Mouse (Mus musculus) CH12F3 (cell line): ENCODE measurements around the gene Ttc7b.

Experiments
- in situ Hi-C: fragments of 300-500 bp; cut with MboI; formaldehyde crosslinking; loops from 2 replicates; pipeline ENCODE4 v1.14.3; 2020; ENCODE audit warnings: low sequenced_read_pairs

Ttc7b gene

GRCm38 (mm10) chr12:100491967-100492611 lies 28.5 kb downstream of the Ttc7b start:
- in situ Hi-C loops = loop anchor here (25.0 kb wide), 1 partner anchor 305 kb away; the partner anchor contains the start of gene Calm1

DNA sequence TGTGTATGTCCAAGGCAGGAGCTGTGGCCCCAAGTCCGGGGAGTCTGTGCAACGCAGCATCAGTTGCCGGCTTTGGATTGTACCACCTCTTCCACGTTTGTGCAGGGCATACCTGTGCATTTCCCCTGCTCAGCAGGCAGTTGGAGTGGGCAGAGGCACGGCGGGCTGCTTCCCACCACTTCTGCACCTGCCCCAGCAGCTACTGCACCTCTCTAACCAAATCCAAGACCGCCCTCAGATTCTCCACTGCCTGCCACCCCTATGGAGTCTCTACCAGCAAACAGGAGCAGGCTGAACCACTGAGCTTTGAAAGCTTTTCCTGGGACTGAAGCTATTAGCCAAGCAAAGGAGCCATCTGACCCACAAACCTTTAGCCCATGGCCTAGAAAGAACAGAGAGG lies 30.8 kb downstream of the Ttc7b start:
- in situ Hi-C loops = loop anchor here (25.0 kb wide), 1 partner anchor 302 kb away; the partner anchor contains the start of gene Calm1

- in situ Hi-C loops = loop anchor here (25.0 kb wide), 1 partner anchor 301 kb away; the partner anchor contains the start of gene Calm1
Measured at GRCm38 (mm10) chr12:100488368-100488767, 32.3 kb downstream of the Ttc7b start.

GRCm38 (mm10) chr12:100486232-100486631 lies 34.4 kb downstream of the Ttc7b start:
- in situ Hi-C loops = loop anchor here (25.0 kb wide), 1 partner anchor 299 kb away; the partner anchor contains the start of gene Calm1

DNA sequence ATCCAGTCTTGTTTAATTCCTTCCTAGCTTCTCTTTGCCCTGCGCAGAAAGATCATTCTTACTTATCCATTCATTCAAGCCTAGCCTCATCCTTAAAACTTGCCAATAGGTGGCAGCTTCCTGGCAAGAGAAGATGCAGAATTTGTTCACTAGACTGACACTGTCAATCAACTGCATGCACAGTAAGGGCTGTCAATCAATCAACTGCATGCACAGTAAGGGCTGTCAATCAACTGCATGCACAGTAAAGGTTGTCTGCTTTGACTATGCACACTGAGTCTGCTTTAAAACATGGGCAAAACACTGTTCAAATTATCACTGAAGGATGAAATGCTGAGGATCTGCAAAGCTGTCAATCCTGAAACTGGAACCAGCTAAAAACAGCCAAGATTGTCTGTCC lies 37.6 kb downstream of the Ttc7b start:
- in situ Hi-C loops = loop anchor here (25.0 kb wide), 1 partner anchor 296 kb away; the partner anchor contains the start of gene Calm1

DNA sequence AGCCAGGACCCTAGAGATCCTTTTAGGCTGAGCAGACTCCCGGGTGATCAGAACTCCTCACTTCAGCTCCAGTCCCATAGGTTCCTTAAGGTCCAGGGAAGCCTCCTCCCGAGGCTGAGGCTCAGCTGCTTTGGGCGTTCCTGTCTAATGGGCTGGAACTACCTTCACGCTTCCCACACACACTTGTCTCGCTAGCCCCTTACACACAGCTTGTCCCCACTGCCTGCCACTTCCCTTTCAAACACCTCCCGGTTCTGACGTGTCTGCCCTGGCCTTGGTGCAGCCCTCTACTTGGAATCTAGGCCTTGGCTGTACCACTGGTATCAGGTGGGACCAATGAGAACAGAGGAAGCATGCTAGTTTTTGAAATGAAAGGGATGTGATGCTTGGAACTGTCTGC lies 38.4 kb downstream of the Ttc7b start:
- in situ Hi-C loops = loop anchor here (25.0 kb wide), 1 partner anchor 295 kb away; the partner anchor contains the start of gene Calm1

DNA sequence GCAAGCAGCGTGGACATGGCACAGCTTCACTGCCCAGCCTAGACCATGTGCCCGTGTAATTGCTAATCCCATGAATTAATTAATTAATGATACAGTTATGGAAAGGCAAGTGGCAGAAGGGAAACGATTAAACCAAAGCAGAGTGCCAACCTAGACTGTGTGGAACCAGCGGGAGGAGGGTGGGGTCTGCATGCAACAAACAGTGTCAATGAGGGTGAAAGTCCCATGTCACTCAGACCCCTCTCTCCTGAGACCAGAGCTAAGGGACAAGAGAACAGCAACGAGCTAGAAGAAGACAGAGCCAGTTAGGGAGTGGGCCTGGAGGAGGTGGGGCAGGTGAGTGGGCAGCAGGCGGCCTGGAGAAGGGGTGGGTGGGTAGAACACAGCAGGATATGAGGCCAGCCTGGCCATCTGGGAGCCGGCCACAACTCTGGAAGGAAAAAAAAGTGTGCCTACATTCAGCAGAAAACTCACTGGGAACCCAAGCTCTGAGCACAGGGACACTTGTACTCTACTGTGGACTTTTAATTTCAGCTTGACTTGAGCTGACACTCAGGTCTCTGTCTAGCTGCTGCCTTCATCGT lies 39.1 kb downstream of the Ttc7b start:
- in situ Hi-C loops = loop anchor here (25.0 kb wide), 1 partner anchor 294 kb away; the partner anchor contains the start of gene Calm1

GRCm38 (mm10) chr12:100480642-100481442 lies 39.8 kb downstream of the Ttc7b start:
- in situ Hi-C loops = loop anchor here (25.0 kb wide), 1 partner anchor 294 kb away; the partner anchor contains the start of gene Calm1

DNA sequence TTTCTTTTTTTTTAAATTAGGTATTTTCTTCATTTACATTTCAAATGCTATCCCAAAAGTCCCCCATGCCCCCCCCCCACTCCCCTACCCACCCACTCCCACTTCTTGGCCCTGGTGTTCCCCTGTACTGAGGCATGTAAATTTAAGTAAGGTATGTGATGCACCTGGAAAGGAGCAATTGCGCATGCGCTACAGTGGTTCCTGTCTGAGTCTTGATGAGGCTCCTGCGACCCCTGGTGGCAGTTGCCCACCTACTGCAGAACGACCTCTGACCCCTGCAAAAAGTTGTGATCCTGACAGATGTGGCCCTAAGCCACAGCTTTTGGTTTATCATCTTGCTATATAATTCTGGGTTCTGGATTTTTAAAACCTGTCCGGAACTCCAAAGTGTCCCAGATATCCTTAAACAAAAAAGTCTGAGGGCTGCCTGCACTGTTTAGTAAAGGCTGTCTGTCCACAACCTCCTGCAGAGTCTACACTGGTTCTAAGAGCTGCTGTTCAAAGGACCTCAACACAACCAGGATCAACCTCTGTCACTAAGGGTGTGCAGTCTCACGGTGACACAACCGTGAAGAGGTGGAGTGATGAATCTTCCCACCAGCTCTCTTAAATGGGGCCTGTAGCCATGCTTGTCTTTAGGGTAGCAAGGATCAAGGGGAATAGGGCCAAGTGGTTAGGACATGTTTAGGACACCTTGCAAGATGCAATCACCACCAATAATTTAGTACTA lies 40.6 kb downstream of the Ttc7b start:
- in situ Hi-C loops = loop anchor here (25.0 kb wide), 1 partner anchor 293 kb away; the partner anchor contains the start of gene Calm1

DNA sequence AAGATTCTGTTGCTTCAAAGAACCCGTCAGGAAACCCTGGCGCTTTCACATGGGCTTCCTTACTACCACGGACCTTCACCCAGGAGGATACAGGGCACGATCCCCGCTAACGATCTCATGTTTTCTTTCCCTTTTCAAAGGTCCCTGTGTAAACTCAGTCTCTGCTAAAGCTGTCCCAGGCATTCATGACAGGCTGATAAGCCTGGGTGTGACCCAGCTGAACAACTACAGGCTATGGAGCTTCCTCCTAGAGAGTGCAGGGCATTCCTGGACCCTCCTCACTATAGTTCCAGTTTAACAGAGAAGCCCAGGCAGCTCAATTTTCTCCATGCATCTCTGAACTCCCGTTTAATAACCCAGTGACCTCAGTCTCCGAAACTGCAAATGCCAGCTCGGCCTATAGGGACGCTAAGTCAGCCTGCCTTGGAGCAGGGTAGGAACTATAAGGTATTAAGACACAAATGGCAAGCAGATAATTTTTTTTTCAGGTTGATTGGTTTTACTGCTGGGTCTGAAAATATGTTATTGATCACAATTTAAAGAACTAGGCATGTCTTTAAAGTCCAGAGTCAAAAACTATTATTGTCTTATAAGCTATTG lies 41.3 kb downstream of the Ttc7b start:
- in situ Hi-C loops = loop anchor here (25.0 kb wide), 1 partner anchor 292 kb away; the partner anchor contains the start of gene Calm1

DNA sequence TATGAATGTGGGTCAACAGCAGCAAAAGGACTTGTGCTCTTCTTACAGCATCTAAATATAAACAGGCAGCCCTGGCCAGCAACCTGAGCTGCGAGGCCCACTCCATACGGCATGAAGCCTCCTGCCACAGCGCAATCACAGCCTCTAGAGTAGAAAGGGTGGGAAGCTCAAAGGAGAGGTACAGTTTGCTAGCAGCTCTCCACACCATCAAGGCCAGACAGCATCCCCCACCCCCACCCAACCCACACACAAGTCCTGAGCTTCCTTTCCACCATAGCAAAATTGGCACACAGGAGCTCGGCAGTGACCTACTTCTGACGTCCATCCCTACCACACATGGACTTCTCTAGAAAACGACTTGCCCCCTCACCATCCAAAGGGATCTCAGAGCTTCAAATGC lies 42.0 kb downstream of the Ttc7b start:
- in situ Hi-C loops = loop anchor here (25.0 kb wide), 1 partner anchor 291 kb away; the partner anchor contains the start of gene Calm1

DNA sequence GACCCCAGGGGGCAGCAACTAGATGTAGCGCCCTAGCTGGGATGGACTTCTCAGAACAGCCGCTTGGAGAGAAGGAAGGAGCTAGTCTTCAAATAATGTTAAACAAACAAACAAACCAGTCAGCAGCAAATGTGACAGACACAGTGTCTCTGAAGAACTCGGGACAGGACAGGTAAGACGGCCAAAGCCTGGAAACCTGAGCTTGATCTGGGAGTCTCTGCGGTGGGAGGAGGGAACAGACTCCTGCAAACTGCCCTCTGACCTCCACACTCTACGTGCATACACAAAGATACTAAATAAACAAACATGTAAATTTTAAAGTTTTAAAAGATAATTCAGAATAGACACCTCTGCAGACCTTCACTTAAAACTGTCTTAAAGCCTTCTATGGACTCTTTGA lies 42.5 kb downstream of the Ttc7b start:
- in situ Hi-C loops = loop anchor here (25.0 kb wide), 1 partner anchor 291 kb away; the partner anchor contains the start of gene Calm1

DNA sequence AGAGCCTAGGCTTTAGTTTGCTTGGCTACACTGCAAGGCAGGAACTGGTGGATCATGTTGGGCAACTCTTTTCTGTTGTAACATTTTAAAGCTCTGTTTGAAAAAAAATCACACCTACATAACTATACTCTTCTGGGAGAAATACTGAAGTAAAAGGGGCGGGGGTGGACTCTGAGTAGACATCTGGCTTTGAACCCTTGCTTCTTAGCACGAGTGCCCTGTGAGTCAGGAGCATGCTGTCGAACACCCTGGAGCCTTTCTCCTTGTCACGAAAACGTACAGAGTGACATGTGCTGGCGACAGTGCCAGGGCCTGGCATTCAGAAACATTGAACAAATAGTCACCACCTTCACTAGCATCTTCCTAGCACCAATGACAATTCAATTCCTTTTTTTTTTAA lies 43.2 kb downstream of the Ttc7b start:
- in situ Hi-C loops = loop anchor here (25.0 kb wide), 1 partner anchor 290 kb away; the partner anchor contains the start of gene Calm1

- in situ Hi-C loops = loop anchor here (25.0 kb wide), 1 partner anchor 289 kb away; the partner anchor contains the start of gene Calm1
Measured at GRCm38 (mm10) chr12:100476351-100476750, 44.3 kb downstream of the Ttc7b start.

- in situ Hi-C loops = loop anchor here (25.0 kb wide), 1 partner anchor 288 kb away; the partner anchor contains the start of gene Calm1
Measured at GRCm38 (mm10) chr12:100475489-100475888, 45.1 kb downstream of the Ttc7b start.

DNA sequence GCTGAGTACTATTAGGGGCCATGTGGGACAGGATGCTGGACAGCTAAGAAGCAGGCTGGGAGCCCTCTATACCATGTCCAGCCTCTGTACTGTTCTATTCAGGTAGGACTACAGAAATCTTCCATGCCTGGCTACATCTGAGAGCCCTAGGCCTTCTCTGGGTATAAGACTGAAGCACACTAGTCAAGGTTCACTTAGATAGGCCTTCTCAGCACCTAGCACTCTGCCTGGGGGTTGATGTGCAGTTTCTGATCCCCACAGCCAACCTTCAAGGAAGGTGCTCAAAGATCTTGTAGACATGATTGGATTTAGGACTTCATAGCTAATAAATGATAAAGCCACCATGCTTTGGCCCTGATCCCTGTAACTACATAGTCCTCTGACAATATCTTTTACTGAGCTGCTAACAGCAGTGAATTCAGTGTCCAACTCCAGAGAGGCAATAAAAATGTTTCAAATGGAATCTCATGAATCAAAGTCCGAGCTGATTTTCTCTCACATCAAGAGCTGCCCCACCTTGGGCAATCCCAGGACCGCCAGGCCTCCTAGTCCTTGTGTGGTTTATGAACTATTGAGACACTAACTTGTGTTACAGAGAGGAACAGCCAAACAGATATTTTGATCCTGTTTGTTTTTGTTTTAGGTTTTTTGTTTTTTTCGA lies 45.8 kb downstream of the Ttc7b start:
- in situ Hi-C loops = loop anchor here (25.0 kb wide), 1 partner anchor 287 kb away; the partner anchor contains the start of gene Calm1

GRCm38 (mm10) chr12:100470295-100470694 lies 50.3 kb downstream of the Ttc7b start:
- in situ Hi-C loops = no loop called here

DNA sequence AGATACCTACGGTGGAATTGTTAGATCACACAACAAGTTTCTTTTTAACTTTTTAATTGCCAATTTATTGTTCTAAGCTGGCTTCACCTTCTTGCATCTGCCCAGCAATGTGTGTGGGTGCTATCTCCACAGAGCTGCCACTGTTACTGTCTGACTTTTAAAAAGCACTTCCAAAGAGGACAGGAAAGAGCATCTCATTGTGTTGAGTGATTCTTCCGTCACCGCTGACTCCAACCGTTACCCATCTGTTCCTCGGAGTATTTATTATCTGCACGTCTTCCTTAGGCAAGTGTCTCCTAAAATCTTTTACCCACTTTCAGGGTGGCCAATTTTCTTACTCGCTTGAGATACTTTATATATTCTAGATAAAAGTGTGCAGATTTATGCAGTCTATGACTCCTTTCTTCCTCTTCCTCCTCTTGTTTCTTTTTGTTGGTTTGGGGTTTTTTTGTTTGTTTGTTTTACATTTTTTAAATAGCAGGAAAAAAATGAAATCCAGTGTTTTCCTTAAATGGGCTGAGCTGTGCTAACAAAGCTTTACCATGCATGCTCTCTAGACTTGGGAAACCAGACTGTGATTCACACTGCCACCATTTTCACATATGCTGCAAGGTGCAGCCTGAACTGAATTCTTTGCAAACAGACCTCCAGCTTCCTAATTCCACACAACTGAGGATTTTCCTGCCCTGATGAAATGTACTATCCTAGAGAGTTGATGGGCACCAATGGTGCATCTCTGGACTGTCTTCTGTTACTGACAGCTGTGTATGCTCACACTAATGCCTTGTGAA lies 50.9 kb downstream of the Ttc7b start:
- in situ Hi-C loops = no loop called here
